In genomic region chr4:134292067-134292466, GRCm38 (mm10) we compare ENCODE assay signal across 9 mouse cellular contexts. TPM values are rescaled to one million over a fixed set of nuclear protein-coding genes. Genes with fewer than 3 reads are reported as not detected.
DNase-seq lines count a peak whose midpoint lies in the region; ATAC-seq and TF ChIP-seq lines count a peak whose summit lies in the region.
"Had no signal": no experiment of that assay in that cellular context is flagged by ENCODE, and none has a peak within 500 bp of the region (broad histone marks: within the 10 kb centered on the region; RNA-seq: fewer than 3 reads in every experiment).

No protein-coding gene starts in this region.

- H3K9me3 ChIP-seq in liver, embryonic 14.5 days (ENCODE audit: control insufficient read depth, low read length), result no peaks in the 10 kb centered on the region

- peak; percentile 89 for TF ChIP-seq CTCF in bone marrow macrophage, adult 2 months (IDR thresholded peaks at IDR 0.05; ENCODE audit: low read depth, low read length)
- TF ChIP-seq CTCF in liver, embryonic 14.5 days (IDR thresholded peaks at IDR 0.05; ENCODE audit: low read depth), result peak; percentile 96

- H3K4me3 ChIP-seq in bone marrow macrophage, adult 2 months (ENCODE audit: insufficient read depth, low read length), result no peak overlapping the region
- no peak overlapping the region for H3K4me3 ChIP-seq in liver, embryonic 14.5 days (ENCODE audit: insufficient read depth in 1 of 2, low read depth in 2 of 2, low read length in 2 of 2)

- H3K9ac ChIP-seq in liver, embryonic 14.5 days (replicated peaks), result no peak overlapping the region

- 19% methylated on average over 7 of the region's 7 CpGs for WGBS in liver, embryonic 14.5 days (ENCODE audit: insufficient replicate concordance)

- no peak overlapping the region for H3K27ac ChIP-seq in bone marrow macrophage, adult 2 months (ENCODE audit: insufficient read depth, low read depth, low read length)
- H3K27ac ChIP-seq in liver, embryonic 14.5 days, result no peak overlapping the region

- TF ChIP-seq EP300 in liver, embryonic 14.5 days (IDR thresholded peaks at IDR 0.05; ENCODE audit: low read depth), result no peak

- peaks cover 19% of the 10 kb centered on the region for H3K4me1 ChIP-seq in bone marrow macrophage, adult 2 months (ENCODE audit: control insufficient read depth, insufficient read depth, low read length)
- H3K4me1 ChIP-seq in liver, embryonic 14.5 days (replicated peaks; ENCODE audit: control insufficient read depth in 2 of 2, insufficient read depth in 2 of 2, low read length in 1 of 2), result peaks cover 4 to 10% of the 10 kb centered on the region in 2 experiments

- no peaks in the 10 kb centered on the region for H3K36me3 ChIP-seq in liver, embryonic 14.5 days (replicated peaks; ENCODE audit: control insufficient read depth, insufficient read depth, low read depth)

- peak; percentile 85 for DNase-seq in 3T3-L1 (ENCODE audit: low read depth, low spot score)
- peak; percentile 80 for DNase-seq in CD4-positive helper T cell, adult 2 months (ENCODE audit: low read depth, low spot score)
- DNase-seq in induced T-regulatory cell, adult 2 months (ENCODE audit: low read depth), result peak; percentile 93
- DNase-seq in liver, embryonic 14.5 days (ENCODE audit: low read depth in 3 of 3, low spot score in 3 of 3), result peak; percentile 54 to 57 (median 55)
- peak; percentile 68 to 72 for DNase-seq in right cerebral cortex, adult 2 months (ENCODE audit: low spot score in 2 of 2)
- DNase-seq in urinary bladder, postnatal 36 days (ENCODE audit: low spot score in 2 of 2), result peak; percentile 53 to 76

- peak; percentile 50 for ATAC-seq in erythroid progenitor cell, adult 5-6 weeks (replicated peaks; ENCODE audit: low FRiP score, poor library complexity, severe bottlenecking)
- ATAC-seq in liver, embryonic 14.5 days (ENCODE audit: insufficient read depth), result no peak

- TF ChIP-seq POLR2A in bone marrow macrophage, adult 2 months (IDR thresholded peaks at IDR 0.05; ENCODE audit: borderline replicate concordance, low read depth, low read length), result no peak

- no peak overlapping the region for H3K4me2 ChIP-seq in liver, embryonic 14.5 days (ENCODE audit: low read depth)

- no peaks in the 10 kb centered on the region for H3K27me3 ChIP-seq in liver, embryonic 14.5 days (ENCODE audit: control insufficient read depth, insufficient read depth, low read length)

RNA-seq across cellular contexts. Expression of gene Pdik1l, which starts 4.4 kb away (rescaled TPM):
- 12.2 and 15.2 TPM in 2 replicates for polyA plus RNA-seq in bone marrow macrophage, adult 2 months (2012; ENCODE audit: insufficient read depth, insufficient read length, missing spikeins)
- 39.4 and 45.4 TPM in 2 replicates for total RNA-seq in erythroid progenitor cell, adult 5-6 weeks (2015; ENCODE audit: low replicate concordance)
- 52.6 and 53.7 TPM in 2 replicates for total RNA-seq in erythroid progenitor cell, adult 5-6 weeks (2017; ENCODE audit: low replicate concordance)
- 2.8 and 4.5 TPM in 2 replicates for polyA plus RNA-seq in liver, embryonic 14.5 days (2012; rRNA removed)
- polyA plus RNA-seq in liver, embryonic 14.5 days (2014; fragmentation: Nextera tagmentation; extraction: Ambion mirVana), result 11.7 and 12.4 TPM in 2 replicates

RNA-seq across cellular contexts. Expression of gene Trim63, which starts 22.9 kb away (rescaled TPM):
- not detected in 2 replicates for polyA plus RNA-seq in bone marrow macrophage, adult 2 months (2012; ENCODE audit: insufficient read depth, insufficient read length, missing spikeins)
- not detected in 2 replicates for total RNA-seq in erythroid progenitor cell, adult 5-6 weeks (2015; ENCODE audit: low replicate concordance)
- not detected in 2 replicates for total RNA-seq in erythroid progenitor cell, adult 5-6 weeks (2017; ENCODE audit: low replicate concordance)
- polyA plus RNA-seq in liver, embryonic 14.5 days (2012; rRNA removed), result 0.07 TPM in 1 of 2 replicates, not detected in the other
- polyA plus RNA-seq in liver, embryonic 14.5 days (2014; fragmentation: Nextera tagmentation; extraction: Ambion mirVana), result not detected in 2 replicates
- total RNA-seq: layer of hippocampus, adult 8-10 months had no signal

RNA-seq across cellular contexts. Expression of gene Grrp1, which starts 38.2 kb away (rescaled TPM):
- not detected in 2 replicates for polyA plus RNA-seq in bone marrow macrophage, adult 2 months (2012; ENCODE audit: insufficient read depth, insufficient read length, missing spikeins)
- not detected in 2 replicates for total RNA-seq in erythroid progenitor cell, adult 5-6 weeks (2015; ENCODE audit: low replicate concordance)
- total RNA-seq in erythroid progenitor cell, adult 5-6 weeks (2017; ENCODE audit: low replicate concordance), result not detected in 2 replicates
- 0.77 and 1.1 TPM in 2 replicates for polyA plus RNA-seq in liver, embryonic 14.5 days (2012; rRNA removed)
- polyA plus RNA-seq in liver, embryonic 14.5 days (2014; fragmentation: Nextera tagmentation; extraction: Ambion mirVana), result 0.40 and 0.55 TPM in 2 replicates

RNA-seq across cellular contexts. Expression of gene Gm30191, which starts 45.3 kb away (rescaled TPM):
- polyA plus RNA-seq in bone marrow macrophage, adult 2 months (2012; ENCODE audit: insufficient read depth, insufficient read length, missing spikeins), result not detected in 2 replicates
- not detected in 2 replicates for total RNA-seq in erythroid progenitor cell, adult 5-6 weeks (2015; ENCODE audit: low replicate concordance)
- not detected in 2 replicates for total RNA-seq in erythroid progenitor cell, adult 5-6 weeks (2017; ENCODE audit: low replicate concordance)
- not detected in 2 replicates for polyA plus RNA-seq in liver, embryonic 14.5 days (2012; rRNA removed)
- not detected in 2 replicates for polyA plus RNA-seq in liver, embryonic 14.5 days (2014; fragmentation: Nextera tagmentation; extraction: Ambion mirVana)
- total RNA-seq: layer of hippocampus, adult 8-10 months had no signal

RNA-seq across cellular contexts. Expression of gene Zfp593, which starts 46.7 kb away (rescaled TPM):
- polyA plus RNA-seq in bone marrow macrophage, adult 2 months (2012; ENCODE audit: insufficient read depth, insufficient read length, missing spikeins), result 3.9 and 5.3 TPM in 2 replicates
- 2.2 and 4.6 TPM in 2 replicates for total RNA-seq in erythroid progenitor cell, adult 5-6 weeks (2015; ENCODE audit: low replicate concordance)
- total RNA-seq in erythroid progenitor cell, adult 5-6 weeks (2017; ENCODE audit: low replicate concordance), result not detected in 2 replicates
- 5.6 and 6.4 TPM in 2 replicates for polyA plus RNA-seq in liver, embryonic 14.5 days (2012; rRNA removed)
- 7.1 TPM in 2 replicates for polyA plus RNA-seq in liver, embryonic 14.5 days (2014; fragmentation: Nextera tagmentation; extraction: Ambion mirVana)
